In the genomic region with DNA sequence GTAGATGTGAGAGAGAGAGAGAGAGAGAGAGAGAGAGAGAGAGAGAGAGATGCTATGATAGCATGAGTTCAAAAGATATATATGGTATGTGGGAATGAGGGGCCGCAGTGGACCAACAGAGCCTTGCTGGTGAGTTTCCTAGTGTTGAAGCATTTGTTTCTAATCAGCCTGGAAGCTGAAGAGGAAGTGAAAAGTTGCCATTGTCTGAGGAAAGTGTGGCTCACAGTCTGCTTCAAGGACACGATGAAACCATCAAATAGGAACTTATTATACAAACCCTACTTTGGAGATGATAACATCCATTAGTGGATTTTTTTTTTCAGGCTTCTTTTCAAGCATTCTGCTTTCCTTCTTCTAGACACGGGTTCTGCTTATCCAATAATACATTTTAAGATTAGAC, we compare ENCODE assay signal across 17 mouse cellular contexts. TPM values are rescaled to one million over a fixed set of nuclear protein-coding genes. Genes with fewer than 3 reads are reported as not detected.
"Had no signal": no experiment of that assay in that cellular context is flagged by ENCODE, and none has a peak within 500 bp of the region (broad histone marks: within the 10 kb centered on the region; RNA-seq: fewer than 3 reads in every experiment).

No protein-coding gene starts in this region.

- H3K4me2 ChIP-seq: kidney, embryonic 15.5 days; liver, embryonic 13.5 days; midbrain, embryonic 13.5 days; neural tube, embryonic 13.5 days had no signal

- ATAC-seq: lung, postnatal 0 days; midbrain, embryonic 13.5 days; midbrain, embryonic 16.5 days had no signal

- H3K4me1 ChIP-seq: kidney, embryonic 15.5 days; liver, embryonic 13.5 days; megakaryocyte, embryonic 14.5 days had no signal

- H3K27me3 ChIP-seq: kidney, embryonic 15.5 days; liver, embryonic 13.5 days; megakaryocyte, embryonic 14.5 days; midbrain, embryonic 13.5 days; neural tube, embryonic 13.5 days had no signal

- H3K9ac ChIP-seq: kidney, embryonic 15.5 days; liver, embryonic 13.5 days; midbrain, embryonic 13.5 days; neural tube, embryonic 13.5 days had no signal

- H3K27ac ChIP-seq: kidney, embryonic 15.5 days; left cerebral cortex, adult 2 months; liver, embryonic 13.5 days; midbrain, embryonic 10.5 days; midbrain, embryonic 13.5 days; neural tube, embryonic 13.5 days; stomach, postnatal 0 days had no signal

- H3K9me3 ChIP-seq: kidney, embryonic 15.5 days; liver, embryonic 13.5 days; megakaryocyte, embryonic 14.5 days; midbrain, embryonic 10.5 days; midbrain, embryonic 13.5 days; neural tube, embryonic 13.5 days had no signal

- DNase-seq: layer of hippocampus, postnatal 36 days; liver, embryonic 13.5 days; thymus, adult 2 months; thymus, postnatal 14 days; thymus, postnatal 4 days had no signal

- H3K4me3 ChIP-seq: kidney, embryonic 15.5 days; left cerebral cortex, adult 2 months; liver, embryonic 13.5 days; megakaryocyte, embryonic 14.5 days; midbrain, embryonic 10.5 days; midbrain, embryonic 13.5 days; myocyte; neural tube, embryonic 13.5 days had no signal

- H3K36me3 ChIP-seq: kidney, embryonic 15.5 days; liver, embryonic 13.5 days; midbrain, embryonic 10.5 days; midbrain, embryonic 13.5 days; neural tube, embryonic 13.5 days had no signal

RNA-seq across cellular contexts. Expression of gene Adamts12, which starts 52.3 kb away (rescaled TPM):
- total RNA-seq: monocyte, adult 5-6 weeks; neutrophil, adult 5-6 weeks had no signal
